ENCODE assay signal across 8 mouse cellular contexts in genomic region chr2:157341554-157342270, GRCm38 (mm10). TPM values are rescaled to one million over a fixed set of nuclear protein-coding genes. Genes with fewer than 3 reads are reported as not detected.
DNase-seq lines count a peak whose midpoint lies in the region; ATAC-seq and TF ChIP-seq lines count a peak whose summit lies in the region.

No protein-coding gene starts in this region.

- H3K9me3 ChIP-seq in forebrain, embryonic 15.5 days: no peaks in the 10 kb centered on the region
- no peaks in the 10 kb centered on the region for H3K9me3 ChIP-seq in hindbrain, embryonic 14.5 days (ENCODE audit: control insufficient read depth, low read length)
- H3K9me3 ChIP-seq in midbrain, embryonic 12.5 days: no peaks in the 10 kb centered on the region

- H3K4me1 ChIP-seq in forebrain, embryonic 15.5 days: peaks cover 46% of the 10 kb centered on the region
- H3K4me1 ChIP-seq in hindbrain, embryonic 14.5 days (replicated peaks; ENCODE audit: control insufficient read depth, insufficient read depth, low read length): peaks cover 27% of the 10 kb centered on the region
- peaks cover 52% of the 10 kb centered on the region for H3K4me1 ChIP-seq in midbrain, embryonic 12.5 days
- H3K4me1 ChIP-seq in spleen, adult 2 months (ENCODE audit: control insufficient read depth, insufficient read depth, insufficient read length): no peaks in the 10 kb centered on the region

- peak overlapping the region; percentile 90 for H3K27ac ChIP-seq in forebrain, embryonic 15.5 days (replicated peaks)
- peak overlapping the region; percentile 89 for H3K27ac ChIP-seq in hindbrain, embryonic 14.5 days
- H3K27ac ChIP-seq in midbrain, embryonic 12.5 days (replicated peaks): peak overlapping the region; percentile 93
- H3K27ac ChIP-seq in spleen, adult 2 months (ENCODE audit: insufficient read depth, low read length): no peak overlapping the region

- no peak for TF ChIP-seq POLR2A in spleen, adult 2 months (IDR thresholded peaks at IDR 0.05; ENCODE audit: low read depth, low read length)

- peak; percentile 81 for DNase-seq in R1 (ENCODE audit: low read depth, low spot score)
- peak; percentile 39 for DNase-seq in cerebellum, adult 11-12 months
- peak; percentile 95 for DNase-seq in hindbrain, embryonic 14.5 days (ENCODE audit: low spot score)
- peak; percentile 81 to 82 for DNase-seq in left cerebral cortex, postnatal 10 days (ENCODE audit: extremely low spot score in 1 of 2, low spot score in 2 of 2)
- peak; percentile 3 to 49 for DNase-seq in spleen, adult 2 months (ENCODE audit: low read depth in 1 of 2, low spot score in 2 of 2)

- 28% methylated on average over 11 of the region's 11 CpGs for WGBS in forebrain, embryonic 15.5 days
- WGBS in hindbrain, embryonic 14.5 days: 37% methylated on average over 11 of the region's 11 CpGs
- WGBS in midbrain, embryonic 12.5 days: 35% methylated on average over 11 of the region's 11 CpGs
- WGBS in spleen, adult 2 months: 55% methylated on average over 11 of the region's 11 CpGs

- no peaks in the 10 kb centered on the region for H3K27me3 ChIP-seq in forebrain, embryonic 15.5 days
- no peaks in the 10 kb centered on the region for H3K27me3 ChIP-seq in hindbrain, embryonic 14.5 days (ENCODE audit: control insufficient read depth, insufficient read depth, low read length)
- H3K27me3 ChIP-seq in midbrain, embryonic 12.5 days: 0 out of 2 replicates have a peak, but pooled peaks cover 4% of the 10 kb centered on the region
- H3K27me3 ChIP-seq in spleen, adult 2 months (ENCODE audit: control insufficient read depth, insufficient read depth, low read length): no peaks in the 10 kb centered on the region

- H3K9ac ChIP-seq in forebrain, embryonic 15.5 days (replicated peaks): peak overlapping the region; percentile 40
- H3K9ac ChIP-seq in hindbrain, embryonic 14.5 days: peak overlapping the region; percentile 46
- H3K9ac ChIP-seq in midbrain, embryonic 12.5 days (replicated peaks): peak overlapping the region; percentile 49

- H3K36me3 ChIP-seq in forebrain, embryonic 15.5 days: no peaks in the 10 kb centered on the region
- H3K36me3 ChIP-seq in hindbrain, embryonic 14.5 days (replicated peaks; ENCODE audit: control insufficient read depth, insufficient read depth): no peaks in the 10 kb centered on the region
- no peaks in the 10 kb centered on the region for H3K36me3 ChIP-seq in midbrain, embryonic 12.5 days
- no peaks in the 10 kb centered on the region for H3K36me3 ChIP-seq in spleen, adult 2 months (ENCODE audit: control insufficient read depth, insufficient read depth, low read length)

- no peak overlapping the region for H3K4me3 ChIP-seq in forebrain, embryonic 15.5 days
- H3K4me3 ChIP-seq in hindbrain, embryonic 14.5 days (replicated peaks; ENCODE audit: low read length): no peak overlapping the region
- H3K4me3 ChIP-seq in midbrain, embryonic 12.5 days: no peak overlapping the region
- H3K4me3 ChIP-seq in spleen, adult 2 months (ENCODE audit: extremely low read depth, insufficient read depth, insufficient read length): no peak overlapping the region

- ATAC-seq in forebrain, embryonic 15.5 days (replicated peaks): peak; percentile 59
- ATAC-seq in hindbrain, embryonic 14.5 days (ENCODE audit: low FRiP score): peak; percentile 43
- peak; percentile 38 for ATAC-seq in midbrain, embryonic 12.5 days (ENCODE audit: low FRiP score, low read depth)
- ATAC-seq in activated CD4-positive, CD25-positive, alpha-beta regulatory T cell, adult 4 months: no peak

- intact Hi-C loops in left cerebral cortex, postnatal 10 days (cut with DNase I): loop anchor here (1.0 to 5.0 kb wide), 2 partner anchors 116 to 231 kb away; partner anchors contain the start of gene Blcap

- peak; percentile 88; the same call in 1 of the 2 replicates for TF ChIP-seq CTCF in spleen, adult 2 months (IDR thresholded peaks at IDR 0.05; ENCODE audit: extremely low read depth, insufficient read depth, insufficient read length, insufficient replicate concordance)

- H3K4me2 ChIP-seq in forebrain, embryonic 15.5 days (replicated peaks): no peak overlapping the region
- no peak overlapping the region for H3K4me2 ChIP-seq in hindbrain, embryonic 14.5 days (replicated peaks)
- no peak overlapping the region for H3K4me2 ChIP-seq in midbrain, embryonic 12.5 days (replicated peaks)

RNA-seq across cellular contexts. Expression of gene Ghrh, which starts 5.6 kb away (rescaled TPM):
- polyA plus RNA-seq in forebrain, embryonic 15.5 days (2015; fragmentation: Nextera tagmentation; extraction: Ambion mirVana): 1.5 and 2.0 TPM in 2 replicates
- polyA plus RNA-seq in hindbrain, embryonic 14.5 days (2014; fragmentation: Nextera tagmentation; extraction: Ambion mirVana): 0.58 and 0.94 TPM in 2 replicates
- total RNA-seq in left cerebral cortex, postnatal 10 days (2021): not detected
- 1.0 and 1.1 TPM in 2 replicates for polyA plus RNA-seq in midbrain, embryonic 12.5 days (2016; fragmentation: Nextera tagmentation; extraction: Ambion mirVana)
- not detected in 2 replicates for polyA plus RNA-seq in spleen, adult 2 months (2012; rRNA removed)
- not detected for polyA plus RNA-seq in activated CD4-positive, CD25-positive, alpha-beta regulatory T cell, adult 4 months (2017; shearing (Covaris generic))

RNA-seq across cellular contexts. Expression of gene Manbal, which starts 25.7 kb away (rescaled TPM):
- polyA plus RNA-seq in forebrain, embryonic 15.5 days (2015; fragmentation: Nextera tagmentation; extraction: Ambion mirVana): 105 TPM in 2 replicates
- 53.3 and 58.1 TPM in 2 replicates for polyA plus RNA-seq in hindbrain, embryonic 14.5 days (2014; fragmentation: Nextera tagmentation; extraction: Ambion mirVana)
- 10 to 100 TPM; 85.0 to 88.8 TPM for total RNA-seq in left cerebral cortex, postnatal 10 days (2021)
- 66.5 and 75.6 TPM in 2 replicates for polyA plus RNA-seq in midbrain, embryonic 12.5 days (2016; fragmentation: Nextera tagmentation; extraction: Ambion mirVana)
- polyA plus RNA-seq in spleen, adult 2 months (2012; rRNA removed): 49.6 and 54.8 TPM in 2 replicates
- polyA plus RNA-seq in activated CD4-positive, CD25-positive, alpha-beta regulatory T cell, adult 4 months (2017; shearing (Covaris generic)): 10 to 100 TPM; 30.7 to 54.6 TPM

Comparison
In these comparisons a context has a peak if more than half of its experiments do, and no peak if none do; other contexts are left out.
1. DNase-seq: peak in every context shown above with its lines; median percentile 95 in hindbrain, embryonic 14.5 days; 82 in left cerebral cortex, postnatal 10 days; 81 in R1; 39 in cerebellum, adult 11-12 months; 26 in spleen, adult 2 months.